Mouse (Mus musculus) thymus, postnatal 14 days (tissue): ENCODE data around the gene Gnaz.

Experiments
- DNase-seq: peaks from one replicate; pipeline ENCODE4 v3.0.0; 2021

Gene Gnaz

DNA sequence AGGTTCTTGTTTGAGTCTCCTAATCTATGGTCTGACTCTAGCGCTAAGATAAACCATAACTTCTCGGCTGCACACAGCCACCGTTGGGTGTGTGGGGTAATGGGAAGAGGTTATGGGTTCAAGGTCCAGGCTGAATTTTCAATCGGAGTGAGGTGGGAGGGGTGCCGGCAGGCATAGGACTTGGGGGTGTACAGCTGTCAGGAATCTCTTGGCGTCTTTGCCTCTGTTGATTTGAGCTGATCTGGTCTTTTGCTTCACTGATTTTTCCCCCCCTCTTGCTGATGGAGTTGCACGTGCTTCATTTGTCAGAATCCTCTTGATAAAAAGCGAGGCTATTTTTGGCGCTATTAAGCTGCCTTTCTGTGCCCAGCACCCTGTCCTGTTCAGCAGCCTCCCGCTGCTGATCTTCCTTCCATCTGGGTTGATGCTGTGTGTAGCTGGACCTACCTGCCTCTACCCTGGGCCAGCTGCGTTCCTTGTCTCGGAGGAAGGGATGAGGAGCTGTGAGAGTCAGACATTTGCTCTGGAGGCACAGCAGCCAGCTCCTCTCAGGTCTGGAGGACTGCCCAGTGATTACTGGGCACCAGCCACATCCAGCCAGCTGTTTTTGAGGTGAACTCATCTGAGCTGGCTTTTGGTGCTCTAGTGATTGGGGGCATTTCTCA is 96.5 kb downstream of the Gnaz start:
- no peak for DNase-seq

DNA sequence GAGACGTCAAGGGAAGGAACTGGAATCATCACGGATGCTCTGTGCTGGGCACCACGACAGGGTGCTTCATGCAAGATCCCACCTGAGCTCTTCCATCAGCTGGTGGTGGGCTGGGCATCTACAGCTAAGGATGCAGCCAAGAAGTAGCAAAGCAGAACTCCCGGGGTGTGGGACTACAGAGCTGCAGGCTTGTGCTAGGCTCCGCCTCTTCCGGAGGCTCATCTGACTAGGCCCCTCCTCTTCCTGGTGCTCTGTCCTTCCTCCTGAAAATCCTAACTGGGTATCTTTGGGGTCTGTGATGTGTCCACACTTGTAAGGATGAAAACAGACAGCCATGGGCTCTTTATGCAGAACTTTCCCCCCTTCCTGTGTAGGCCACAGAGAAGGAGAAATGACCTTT is 98.7 kb downstream of the Gnaz start:
- DNase-seq, result no peak
